Mouse (Mus musculus) gastrocnemius, postnatal 10 days (tissue): ENCODE measurements around the gene Trove2. TPM values are rescaled to one million over a fixed set of nuclear protein-coding genes. Genes with fewer than 3 reads are reported as not detected.
A peak's percentile ranks its signal among the peaks of the same experiment; 100 is the strongest.
"Not testable (repeated sequence)": the region's sequence is repeated elsewhere in the genome, so short reads cannot be mapped to it uniquely, and the experiment has no call there.

Source experiments
- DNase-seq: peaks from one replicate; pipeline ENCODE4 v3.0.0; 2021; ENCODE audit warnings: mixed read lengths
- total RNA-seq, 2 experiments: library from RNA; stranded (reverse); gene quantifications; 2 replicates each; pipeline ENCODE4 v1.2.3; 2021

Gene Trove2
- total RNA-seq, 2 experiments from 2014 or later = 4.3 to 6.1 TPM

GRCm38 (mm10) chr1:143739361-143740350 lies 37.2 kb downstream of the Trove2 start:
- DNase-seq = peak; percentile 79

- no peak for DNase-seq
These were observed 38.1 kb downstream of the Trove2 start for GRCm38 (mm10) chr1:143738811-143739210.

GRCm38 (mm10) chr1:143733914-143734410 lies 42.9 kb downstream of the Trove2 start:
- no peak for DNase-seq

GRCm38 (mm10) chr1:143731691-143732090 lies 45.2 kb downstream of the Trove2 start:
- no peak for DNase-seq

- DNase-seq = no peak
These were observed 46.0 kb downstream of the Trove2 start for GRCm38 (mm10) chr1:143730899-143731298.

GRCm38 (mm10) chr1:143727701-143728445 lies 49.0 kb downstream of the Trove2 start:
- DNase-seq = no peak

GRCm38 (mm10) chr1:143724456-143725064 lies 52.3 kb downstream of the Trove2 start:
- no peak for DNase-seq

- DNase-seq = not testable (repeated sequence)
These were observed 60.8 kb downstream of the Trove2 start, which contains the start of gene Glrx2 for GRCm38 (mm10) chr1:143716038-143716437. Glrx2 (plus strand) TSS chr1:143716338.

GRCm38 (mm10) chr1:143710627-143710976 lies 66.3 kb downstream of the Trove2 start:
- DNase-seq = no peak

- DNase-seq = no peak
These were observed 66.8 kb downstream of the Trove2 start for GRCm38 (mm10) chr1:143709966-143710626.

GRCm38 (mm10) chr1:143708361-143708760 lies 68.5 kb downstream of the Trove2 start:
- DNase-seq = no peak

- DNase-seq = no peak
These were observed 69.9 kb downstream of the Trove2 start for GRCm38 (mm10) chr1:143707006-143707405.

- peak; percentile 92 for DNase-seq
These were observed 74.1 kb downstream of the Trove2 start, which contains the start of gene Cdc73 for GRCm38 (mm10) chr1:143702741-143703262. Cdc73 (minus strand) TSS chr1:143702893.

GRCm38 (mm10) chr1:143702141-143702740 lies 74.6 kb downstream of the Trove2 start:
- peak; percentile 13 for DNase-seq

- no peak for DNase-seq
These were observed 75.1 kb downstream of the Trove2 start for GRCm38 (mm10) chr1:143701736-143702135.

Other genes with a start within 250 kb of the Trove2 start
- gene B3galt2, start 136.4 kb downstream of the Trove2 start, total RNA-seq = 10 to 100 TPM in 1 of 2 experiments, 1 to 10 TPM in 1; 8.6 to 11.1 TPM
- 10 to 100 TPM; 54.0 to 58.6 TPM for gene Cdc73, start 74.2 kb downstream of the Trove2 start, total RNA-seq
- gene Glrx2, start 60.7 kb downstream of the Trove2 start, total RNA-seq = 10 to 100 TPM; 74.9 to 80.2 TPM
- 10 to 100 TPM; 21.4 to 26.5 TPM for gene Uchl5, start 204 bp upstream of the Trove2 start, total RNA-seq
- 10 to 100 TPM; 14.1 to 15.7 TPM for gene Rgs2, start 227.1 kb upstream of the Trove2 start, total RNA-seq